ENCODE assay signal across 8 mouse cellular contexts in genomic region chr2:35508597-35509342, GRCm38 (mm10). TPM values are rescaled to one million over a fixed set of nuclear protein-coding genes. Genes with fewer than 3 reads are reported as not detected.
A peak's percentile ranks its signal among the peaks of the same experiment; 100 is the strongest.
DNase-seq lines count a peak whose midpoint lies in the region; ATAC-seq lines count a peak whose summit lies in the region.

No protein-coding gene starts in this region.

- no peak overlapping the region for H3K9ac ChIP-seq in intestine, embryonic 16.5 days (ENCODE audit: low read depth, low read length)

- 27% methylated on average over 10 of the region's 10 CpGs for WGBS in intestine, embryonic 16.5 days

- ATAC-seq in intestine, embryonic 16.5 days, result peak; percentile 39; the same call in 1 of the 2 replicates

- no peaks in the 10 kb centered on the region for H3K36me3 ChIP-seq in intestine, embryonic 16.5 days (ENCODE audit: control insufficient read depth, insufficient read depth, low read length)

- DNase-seq in 3T3-L1 (ENCODE audit: low read depth, low spot score) (peak; percentile 98), NIH3T3 (ENCODE audit: low read depth) (peak; percentile 83)
- DNase-seq in gastrocnemius, postnatal 10 days, result peak; percentile 46
- peak; percentile 77 for DNase-seq in left cerebral cortex, postnatal 36 days (ENCODE audit: low spot score in 2 of 2)
- peak; percentile 69 for DNase-seq in right cerebral cortex, postnatal 25 days
- DNase-seq in retina, embryonic 14.5 days (ENCODE audit: low spot score), result no peak
- no peak for DNase-seq in spleen, postnatal 10 days (ENCODE audit: low spot score in 2 of 2)

- intact Hi-C loops in left cerebral cortex, postnatal 36 days (cut with DNase I), result loop anchor here (5.0 kb wide), 2 partner anchors 46 to 111 kb away; partner anchors contain the start of genes 4930402F06Rik and Ggta1

- H3K27ac ChIP-seq in intestine, embryonic 16.5 days (ENCODE audit: low read length), result peak overlapping the region; percentile 54

- no peak overlapping the region for H3K4me3 ChIP-seq in intestine, embryonic 16.5 days (ENCODE audit: low read length)

- no peak overlapping the region for H3K4me2 ChIP-seq in intestine, embryonic 16.5 days (ENCODE audit: low read depth, low read length)

- no peaks in the 10 kb centered on the region for H3K27me3 ChIP-seq in intestine, embryonic 16.5 days (replicated peaks; ENCODE audit: control insufficient read depth, insufficient read depth, low read length)

- H3K4me1 ChIP-seq in intestine, embryonic 16.5 days (ENCODE audit: control insufficient read depth, insufficient read depth, low read length), result peaks cover 43% of the 10 kb centered on the region

- no peaks in the 10 kb centered on the region for H3K9me3 ChIP-seq in intestine, embryonic 16.5 days (ENCODE audit: control insufficient read depth, low read length)

RNA-seq across cellular contexts. Expression of gene Ggta1, which starts 45.7 kb away (rescaled TPM):
- total RNA-seq in gastrocnemius, postnatal 10 days (2021), result 10 to 100 TPM; 13.2 to 17.0 TPM
- 13.9 and 14.6 TPM in 2 replicates for polyA plus RNA-seq in intestine, embryonic 16.5 days (2015; fragmentation: Nextera tagmentation; extraction: Ambion mirVana)
- total RNA-seq in left cerebral cortex, postnatal 36 days (2021), result 1 to 10 TPM; 3.3 to 3.8 TPM

RNA-seq across cellular contexts. Expression of gene Dab2ip, which starts 49.3 kb away (rescaled TPM):
- 10 to 100 TPM; 44.3 to 56.9 TPM for total RNA-seq in gastrocnemius, postnatal 10 days (2021)
- polyA plus RNA-seq in intestine, embryonic 16.5 days (2015; fragmentation: Nextera tagmentation; extraction: Ambion mirVana), result 27.0 and 28.7 TPM in 2 replicates
- total RNA-seq in left cerebral cortex, postnatal 36 days (2021), result 100 to 1,000 TPM; 144 to 156 TPM

Comparison
In these comparisons a context has a peak if more than half of its experiments do, and no peak if none do; other contexts are left out.
1. DNase-seq: peak in 3T3-L1 (single experiment), NIH3T3 (single experiment), gastrocnemius, postnatal 10 days (single experiment), left cerebral cortex, postnatal 36 days (2 of 2) and right cerebral cortex, postnatal 25 days (single experiment); none in retina, embryonic 14.5 days (single experiment) and spleen, postnatal 10 days (0 of 2).